Mouse (Mus musculus): ENCODE data around the gene Ift80. TPM values are rescaled to one million over a fixed set of nuclear protein-coding genes. Genes with fewer than 3 reads are reported as not detected.
A peak's percentile ranks its signal among the peaks of the same experiment; 100 is the strongest.
"Not testable (repeated sequence)": the region's sequence is repeated elsewhere in the genome, so short reads cannot be mapped to it uniquely, and the experiment has no call there.

Ift80 gene
- polyA plus RNA-seq, 1 experiment from 2014 or later = 10.0 TPM

- no peak overlapping the region for H3K9ac ChIP-seq (replicated peaks)
- no peaks in the 10 kb centered on the region for H3K36me3 ChIP-seq
- 80% methylated on average over 2 of the region's 2 CpGs for WGBS
- no peaks in the 10 kb centered on the region for H3K4me1 ChIP-seq (replicated peaks)
- no peak for ATAC-seq
- H3K4me2 ChIP-seq (replicated peaks) = no peak overlapping the region
- H3K9me3 ChIP-seq = no peaks in the 10 kb centered on the region
- H3K4me3 ChIP-seq (replicated peaks) = no peak overlapping the region
- no peaks in the 10 kb centered on the region for H3K27me3 ChIP-seq
- no peak overlapping the region for H3K27ac ChIP-seq
These were observed 99.2 kb downstream of the Ift80 start for GRCm38 (mm10) chr3:68904902-68905778.

GRCm38 (mm10) chr3:68902636-68903035 is 101.7 kb downstream of the Ift80 start:
- ATAC-seq; H3K4me3 ChIP-seq (replicated peaks); H3K4me2 ChIP-seq (replicated peaks); H3K4me1 ChIP-seq (replicated peaks); H3K36me3 ChIP-seq; H3K9me3 ChIP-seq; H3K27ac ChIP-seq; H3K9ac ChIP-seq (replicated peaks); H3K27me3 ChIP-seq: not testable (repeated sequence)
- WGBS = 95% methylated on average over 20 of the region's 20 CpGs

- Histone ChIP-seq H3K36me3 (0 out of 2 replicates have a peak, but pooled peaks cover 8% of the 10 kb centered on the region), H3K9me3 (no peaks in the 10 kb centered on the region), H3K4me2 (replicated peaks) (no peak overlapping the region), H3K4me3 (replicated peaks) (no peak overlapping the region), H3K27ac (no peak overlapping the region), H3K9ac (replicated peaks) (no peak overlapping the region), H3K4me1 (replicated peaks) (no peaks in the 10 kb centered on the region), H3K27me3 (no peaks in the 10 kb centered on the region)
- no peak for ATAC-seq
- 86% methylated on average over 5 of the region's 5 CpGs for WGBS
These were observed 107.2 kb downstream of the Ift80 start for GRCm38 (mm10) chr3:68897154-68897553.

GRCm38 (mm10) chr3:68895426-68895825 is 108.9 kb downstream of the Ift80 start:
- no peak overlapping the region for H3K9ac ChIP-seq (replicated peaks)
- H3K4me1 ChIP-seq (replicated peaks) = no peaks in the 10 kb centered on the region
- 84% methylated on average over 4 of the region's 4 CpGs for WGBS
- H3K27ac ChIP-seq = no peak overlapping the region
- no peak for ATAC-seq
- H3K4me2 ChIP-seq (replicated peaks) = no peak overlapping the region
- 0 out of 2 replicates have a peak, but pooled peaks cover 8% of the 10 kb centered on the region for H3K36me3 ChIP-seq
- no peaks in the 10 kb centered on the region for H3K9me3 ChIP-seq
- H3K27me3 ChIP-seq = no peaks in the 10 kb centered on the region
- H3K4me3 ChIP-seq (replicated peaks) = no peak overlapping the region

- H3K4me1 ChIP-seq (replicated peaks) = no peaks in the 10 kb centered on the region
- 86% methylated on average over 5 of the region's 5 CpGs for WGBS
- no peak for ATAC-seq
These were observed 117.5 kb downstream of the Ift80 start for GRCm38 (mm10) chr3:68886845-68887244.

GRCm38 (mm10) chr3:68874079-68874478 is 130.3 kb downstream of the Ift80 start:
- Histone ChIP-seq H3K4me3 (replicated peaks) (no peak overlapping the region), H3K4me1 (replicated peaks) (peaks cover 11% of the 10 kb centered on the region), H3K27me3 (peaks cover 18% of the 10 kb centered on the region), H3K9ac (replicated peaks) (no peak overlapping the region), H3K4me2 (replicated peaks) (no peak overlapping the region), H3K36me3 (no peaks in the 10 kb centered on the region), H3K27ac (no peak overlapping the region), H3K9me3 (no peaks in the 10 kb centered on the region)
- WGBS = 93% methylated on average over 2 of the region's 2 CpGs
- ATAC-seq = no peak

More at GRCm38 (mm10) chr3:68886845-68887244, 117.5 kb downstream of the Ift80 start:
- H3K9ac ChIP-seq (replicated peaks) = no peak overlapping the region
- no peak overlapping the region for H3K4me3 ChIP-seq (replicated peaks)
- no peak overlapping the region for H3K4me2 ChIP-seq (replicated peaks)
- H3K36me3 ChIP-seq = no peaks in the 10 kb centered on the region
- H3K9me3 ChIP-seq = no peaks in the 10 kb centered on the region
- no peak overlapping the region for H3K27ac ChIP-seq
- no peaks in the 10 kb centered on the region for H3K27me3 ChIP-seq

- Histone ChIP-seq H3K9me3 (no peaks in the 10 kb centered on the region), H3K9ac (replicated peaks) (peak overlapping the region; percentile 75), H3K4me2 (replicated peaks) (peak overlapping the region; percentile 98), H3K27me3 (peaks cover 31% of the 10 kb centered on the region), H3K4me3 (replicated peaks) (peak overlapping the region; percentile 66), H3K4me1 (replicated peaks) (peaks cover 16% of the 10 kb centered on the region), H3K27ac (no peak overlapping the region), H3K36me3 (no peaks in the 10 kb centered on the region)
- WGBS = 2% methylated on average over 15 of the region's 15 CpGs
- ATAC-seq = peak; percentile 9; the same call in 1 of the 2 replicates
These were observed 133.8 kb downstream of the Ift80 start for GRCm38 (mm10) chr3:68870568-68870950.

GRCm38 (mm10) chr3:68869691-68870567 is 134.4 kb downstream of the Ift80 start:
- Histone ChIP-seq H3K4me1 (replicated peaks) (peaks cover 16% of the 10 kb centered on the region), H3K27ac (peak overlapping the region; percentile 67), H3K4me2 (replicated peaks) (peak overlapping the region; percentile 98), H3K9me3 (no peaks in the 10 kb centered on the region), H3K36me3 (no peaks in the 10 kb centered on the region), H3K9ac (replicated peaks) (peak overlapping the region; percentile 75), H3K27me3 (peaks cover 31% of the 10 kb centered on the region), H3K4me3 (replicated peaks) (peak overlapping the region; percentile 66)
- 0% methylated on average over 87 of the region's 96 CpGs for WGBS
- peak; percentile 85 for ATAC-seq

- Histone ChIP-seq H3K9ac (replicated peaks) (peak within 1 kb of the TSS; percentile 75), H3K36me3 (no peaks in the 10 kb centered on the region), H3K27me3 (peaks cover 31% of the 10 kb centered on the region), H3K4me2 (replicated peaks) (peak within 1 kb of the TSS; percentile 98), H3K4me3 (replicated peaks) (peak within 1 kb of the TSS; percentile 66), H3K9me3 (no peaks in the 10 kb centered on the region), H3K4me1 (replicated peaks) (peaks cover 16% of the 10 kb centered on the region), H3K27ac (peak within 1 kb of the TSS; percentile 67)
- peak; percentile 87 for ATAC-seq
- under 1% methylated on average over 61 of the region's 62 CpGs for WGBS
These were observed 135.1 kb downstream of the Ift80 start, which contains the start of gene 1110032F04Rik for GRCm38 (mm10) chr3:68869211-68869690. Gene 1110032F04Rik, plus strand, starts transcription at chr3:68869586.

- no peak overlapping the region for H3K4me3 ChIP-seq (replicated peaks)
- no peak overlapping the region for H3K9ac ChIP-seq (replicated peaks)
- H3K27me3 ChIP-seq = no peaks in the 10 kb centered on the region
- no peak overlapping the region for H3K4me2 ChIP-seq (replicated peaks)
- H3K4me1 ChIP-seq (replicated peaks) = no peaks in the 10 kb centered on the region
- ATAC-seq = no peak
- H3K27ac ChIP-seq = no peak overlapping the region
- H3K9me3 ChIP-seq = no peaks in the 10 kb centered on the region
- no peaks in the 10 kb centered on the region for H3K36me3 ChIP-seq
- WGBS = 86% methylated on average over 1 of the region's 1 CpGs
These were observed 152.0 kb downstream of the Ift80 start for GRCm38 (mm10) chr3:68852414-68852813.

- WGBS = 77% methylated on average over 3 of the region's 3 CpGs
- H3K4me2 ChIP-seq (replicated peaks) = no peak overlapping the region
- H3K9ac ChIP-seq (replicated peaks) = no peak overlapping the region
- no peaks in the 10 kb centered on the region for H3K36me3 ChIP-seq
- H3K27ac ChIP-seq = no peak overlapping the region
- no peaks in the 10 kb centered on the region for H3K9me3 ChIP-seq
- no peak for ATAC-seq
- no peaks in the 10 kb centered on the region for H3K27me3 ChIP-seq
- H3K4me1 ChIP-seq (replicated peaks) = no peaks in the 10 kb centered on the region
- no peak overlapping the region for H3K4me3 ChIP-seq (replicated peaks)
These were observed 156.0 kb downstream of the Ift80 start for GRCm38 (mm10) chr3:68848323-68848722.

- Histone ChIP-seq H3K4me1 (replicated peaks) (no peaks in the 10 kb centered on the region), H3K4me3 (replicated peaks) (no peak overlapping the region), H3K4me2 (replicated peaks) (no peak overlapping the region), H3K9me3 (no peaks in the 10 kb centered on the region), H3K27me3 (no peaks in the 10 kb centered on the region), H3K36me3 (no peaks in the 10 kb centered on the region), H3K9ac (replicated peaks) (no peak overlapping the region), H3K27ac (no peak overlapping the region)
- no peak for ATAC-seq
- 93% methylated on average over 4 of the region's 4 CpGs for WGBS
These were observed 160.3 kb downstream of the Ift80 start for GRCm38 (mm10) chr3:68844025-68844424.

All from midbrain, embryonic 13.5 days (tissue).